Mouse (Mus musculus): ENCODE results near the gene Osbpl11. TPM values are rescaled to one million over a fixed set of nuclear protein-coding genes. Genes with fewer than 3 reads are reported as not detected.
A peak's percentile ranks its signal among the peaks of the same experiment; 100 is the strongest.
"Not testable (repeated sequence)": the region's sequence is repeated elsewhere in the genome, so short reads cannot be mapped to it uniquely, and the experiment has no call there.

The Osbpl11 gene
- polyA plus RNA-seq, 1 experiment from 2014 or later, result 15.8 TPM

GRCm38 (mm10) chr16:33188076-33188475 is 3.2 kb downstream of the Osbpl11 start:
- Histone ChIP-seq H3K4me1 (ENCODE audit: insufficient read depth, low read length) (peaks cover 24% of the 10 kb centered on the region), H3K4me3 (ENCODE audit: low read length) (no peak overlapping the region), H3K4me2 (replicated peaks; ENCODE audit: low read depth, low read length) (no peak overlapping the region), H3K27me3 (ENCODE audit: insufficient read depth, low read length) (no peaks in the 10 kb centered on the region), H3K9me3 (ENCODE audit: low read length) (no peaks in the 10 kb centered on the region), H3K27ac (ENCODE audit: low read length) (no peak overlapping the region), H3K36me3 (ENCODE audit: insufficient read depth, low read length) (no peaks in the 10 kb centered on the region), H3K9ac (replicated peaks; ENCODE audit: low read length) (no peak overlapping the region)
- 59% methylated on average over 3 of the region's 3 CpGs for WGBS
- no peak for ATAC-seq (ENCODE audit: low FRiP score, low TSS enrichment)

- WGBS, result 69% methylated on average over 2 of the region's 2 CpGs
- H3K4me3 ChIP-seq (ENCODE audit: low read length), result no peak overlapping the region
- H3K9ac ChIP-seq (replicated peaks; ENCODE audit: low read length), result no peak overlapping the region
- no peaks in the 10 kb centered on the region for H3K36me3 ChIP-seq (ENCODE audit: insufficient read depth, low read length)
- no peak overlapping the region for H3K4me2 ChIP-seq (replicated peaks; ENCODE audit: low read depth, low read length)
- H3K27me3 ChIP-seq (ENCODE audit: insufficient read depth, low read length), result no peaks in the 10 kb centered on the region
- no peaks in the 10 kb centered on the region for H3K9me3 ChIP-seq (ENCODE audit: low read length)
- peaks cover 18% of the 10 kb centered on the region for H3K4me1 ChIP-seq (ENCODE audit: insufficient read depth, low read length)
- peak overlapping the region; percentile 23 for H3K27ac ChIP-seq (ENCODE audit: low read length)
- ATAC-seq (ENCODE audit: low FRiP score, low TSS enrichment), result no peak
Measured at GRCm38 (mm10) chr16:33191671-33192091, 6.8 kb downstream of the Osbpl11 start.

- ATAC-seq (ENCODE audit: low FRiP score, low TSS enrichment), result no peak
- WGBS, result 69% methylated on average over 2 of the region's 2 CpGs
- Histone ChIP-seq H3K4me3 (ENCODE audit: low read length) (no peak overlapping the region), H3K4me2 (replicated peaks; ENCODE audit: low read depth, low read length) (no peak overlapping the region), H3K9me3 (ENCODE audit: low read length) (no peaks in the 10 kb centered on the region), H3K36me3 (ENCODE audit: insufficient read depth, low read length) (no peaks in the 10 kb centered on the region), H3K4me1 (ENCODE audit: insufficient read depth, low read length) (peaks cover 13% of the 10 kb centered on the region; the same call in 1 of the 2 replicates), H3K27me3 (ENCODE audit: insufficient read depth, low read length) (no peaks in the 10 kb centered on the region), H3K27ac (ENCODE audit: low read length) (no peak overlapping the region), H3K9ac (replicated peaks; ENCODE audit: low read length) (no peak overlapping the region)
Measured at GRCm38 (mm10) chr16:33192280-33192679, 7.4 kb downstream of the Osbpl11 start.

GRCm38 (mm10) chr16:33193649-33194048 is 8.8 kb downstream of the Osbpl11 start:
- ATAC-seq (ENCODE audit: low FRiP score, low TSS enrichment), result peak; percentile 68
- no peaks in the 10 kb centered on the region for H3K36me3 ChIP-seq (ENCODE audit: insufficient read depth, low read length)
- WGBS, result 34% methylated on average over 2 of the region's 2 CpGs

GRCm38 (mm10) chr16:33195686-33196313 is 10.9 kb downstream of the Osbpl11 start:
- H3K4me3 ChIP-seq (ENCODE audit: low read length), result no peak overlapping the region
- H3K4me1 ChIP-seq (ENCODE audit: insufficient read depth, low read length), result peaks cover 10% of the 10 kb centered on the region; the same call in 1 of the 2 replicates
- H3K27me3 ChIP-seq (ENCODE audit: insufficient read depth, low read length), result no peaks in the 10 kb centered on the region
- H3K9me3 ChIP-seq (ENCODE audit: low read length), result no peaks in the 10 kb centered on the region
- no peak overlapping the region for H3K4me2 ChIP-seq (replicated peaks; ENCODE audit: low read depth, low read length)
- 56% methylated on average over 4 of the region's 5 CpGs for WGBS
- H3K36me3 ChIP-seq (ENCODE audit: insufficient read depth, low read length), result no peaks in the 10 kb centered on the region
- H3K27ac ChIP-seq (ENCODE audit: low read length), result no peak overlapping the region
- ATAC-seq (ENCODE audit: low FRiP score, low TSS enrichment), result no peak
- no peak overlapping the region for H3K9ac ChIP-seq (replicated peaks; ENCODE audit: low read length)

More at GRCm38 (mm10) chr16:33193649-33194048, 8.8 kb downstream of the Osbpl11 start:
- H3K4me2 ChIP-seq (replicated peaks; ENCODE audit: low read depth, low read length), result no peak overlapping the region
- H3K9me3 ChIP-seq (ENCODE audit: low read length), result no peaks in the 10 kb centered on the region
- no peak overlapping the region for H3K27ac ChIP-seq (ENCODE audit: low read length)
- H3K4me1 ChIP-seq (ENCODE audit: insufficient read depth, low read length), result peaks cover 10% of the 10 kb centered on the region; the same call in 1 of the 2 replicates
- H3K4me3 ChIP-seq (ENCODE audit: low read length), result no peak overlapping the region
- no peak overlapping the region for H3K9ac ChIP-seq (replicated peaks; ENCODE audit: low read length)
- no peaks in the 10 kb centered on the region for H3K27me3 ChIP-seq (ENCODE audit: insufficient read depth, low read length)

- peaks cover 6% of the 10 kb centered on the region; the same call in 1 of the 2 replicates for H3K4me1 ChIP-seq (ENCODE audit: insufficient read depth, low read length)
- no peak overlapping the region for H3K4me3 ChIP-seq (ENCODE audit: low read length)
- ATAC-seq (ENCODE audit: low FRiP score, low TSS enrichment), result no peak
- H3K36me3 ChIP-seq (ENCODE audit: insufficient read depth, low read length), result peaks cover 3% of the 10 kb centered on the region; the same call in 1 of the 2 replicates
- H3K27ac ChIP-seq (ENCODE audit: low read length), result no peak overlapping the region
- H3K4me2 ChIP-seq (replicated peaks; ENCODE audit: low read depth, low read length), result no peak overlapping the region
- no peak overlapping the region for H3K9ac ChIP-seq (replicated peaks; ENCODE audit: low read length)
- WGBS, result 83% methylated on average over 6 of the region's 6 CpGs
- no peaks in the 10 kb centered on the region for H3K27me3 ChIP-seq (ENCODE audit: insufficient read depth, low read length)
- H3K9me3 ChIP-seq (ENCODE audit: low read length), result no peaks in the 10 kb centered on the region
Measured at GRCm38 (mm10) chr16:33196578-33196977, 11.7 kb downstream of the Osbpl11 start.

GRCm38 (mm10) chr16:33200589-33200988 is 15.7 kb downstream of the Osbpl11 start:
- peaks cover 8% of the 10 kb centered on the region for H3K36me3 ChIP-seq (ENCODE audit: insufficient read depth, low read length)
- no peak overlapping the region for H3K4me2 ChIP-seq (replicated peaks; ENCODE audit: low read depth, low read length)
- H3K9ac ChIP-seq (replicated peaks; ENCODE audit: low read length), result no peak overlapping the region
- no peak overlapping the region for H3K4me3 ChIP-seq (ENCODE audit: low read length)
- ATAC-seq (ENCODE audit: low FRiP score, low TSS enrichment), result no peak
- H3K9me3 ChIP-seq (ENCODE audit: low read length), result no peaks in the 10 kb centered on the region
- peaks cover 4% of the 10 kb centered on the region; the same call in 1 of the 2 replicates for H3K4me1 ChIP-seq (ENCODE audit: insufficient read depth, low read length)
- no peak overlapping the region for H3K27ac ChIP-seq (ENCODE audit: low read length)
- H3K27me3 ChIP-seq (ENCODE audit: insufficient read depth, low read length), result no peaks in the 10 kb centered on the region
- WGBS, result 84% methylated on average over 8 of the region's 8 CpGs

- no peaks in the 10 kb centered on the region for H3K4me1 ChIP-seq (ENCODE audit: insufficient read depth, low read length)
- H3K36me3 ChIP-seq (ENCODE audit: insufficient read depth, low read length), result peaks cover 49% of the 10 kb centered on the region
- no peaks in the 10 kb centered on the region for H3K27me3 ChIP-seq (ENCODE audit: insufficient read depth, low read length)
- ATAC-seq (ENCODE audit: low FRiP score, low TSS enrichment), result no peak
- WGBS, result 81% methylated on average over 2 of the region's 2 CpGs
- H3K27ac ChIP-seq (ENCODE audit: low read length), result no peak overlapping the region
- no peak overlapping the region for H3K9ac ChIP-seq (replicated peaks; ENCODE audit: low read length)
- no peak overlapping the region for H3K4me3 ChIP-seq (ENCODE audit: low read length)
- H3K9me3 ChIP-seq (ENCODE audit: low read length), result no peaks in the 10 kb centered on the region
- no peak overlapping the region for H3K4me2 ChIP-seq (replicated peaks; ENCODE audit: low read depth, low read length)
Measured at GRCm38 (mm10) chr16:33210812-33211211, 25.9 kb downstream of the Osbpl11 start.

GRCm38 (mm10) chr16:33216313-33217003 is 31.6 kb downstream of the Osbpl11 start:
- 69% methylated on average over 9 of the region's 9 CpGs for WGBS
- no peaks in the 10 kb centered on the region for H3K27me3 ChIP-seq (ENCODE audit: insufficient read depth, low read length)
- no peaks in the 10 kb centered on the region for H3K9me3 ChIP-seq (ENCODE audit: low read length)
- ATAC-seq (ENCODE audit: low FRiP score, low TSS enrichment), result no peak
- H3K4me2 ChIP-seq (replicated peaks; ENCODE audit: low read depth, low read length), result no peak overlapping the region
- no peaks in the 10 kb centered on the region for H3K4me1 ChIP-seq (ENCODE audit: insufficient read depth, low read length)
- H3K36me3 ChIP-seq (ENCODE audit: insufficient read depth, low read length), result peaks cover 26% of the 10 kb centered on the region
- no peak overlapping the region for H3K9ac ChIP-seq (replicated peaks; ENCODE audit: low read length)
- no peak overlapping the region for H3K4me3 ChIP-seq (ENCODE audit: low read length)
- no peak overlapping the region for H3K27ac ChIP-seq (ENCODE audit: low read length)

- WGBS, result 46% methylated on average over 3 of the region's 3 CpGs
Measured at GRCm38 (mm10) chr16:33217553-33218085, 32.7 kb downstream of the Osbpl11 start.

More at GRCm38 (mm10) chr16:33217553-33218085, 32.7 kb downstream of the Osbpl11 start:
- not testable (repeated sequence) for H3K9ac ChIP-seq (replicated peaks; ENCODE audit: low read length); ATAC-seq (ENCODE audit: low FRiP score, low TSS enrichment); H3K4me2 ChIP-seq (replicated peaks; ENCODE audit: low read depth, low read length); H3K9me3 ChIP-seq (ENCODE audit: low read length); H3K27ac ChIP-seq (ENCODE audit: low read length); H3K27me3 ChIP-seq (ENCODE audit: insufficient read depth, low read length); H3K4me3 ChIP-seq (ENCODE audit: low read length); H3K4me1 ChIP-seq (ENCODE audit: insufficient read depth, low read length)
- peaks cover 25% of the 10 kb centered on the region for H3K36me3 ChIP-seq (ENCODE audit: insufficient read depth, low read length)

Measured in kidney, embryonic 16.5 days (tissue).